Mouse (Mus musculus) C2C12 (cell line): ENCODE data around the gene Tas2r139. TPM values are rescaled to one million over a fixed set of nuclear protein-coding genes. Genes with fewer than 3 reads are reported as not detected.
"Not testable (repeated sequence)": the region's sequence is repeated elsewhere in the genome, so short reads cannot be mapped to it uniquely, and the experiment has no call there.

Experiments used
- H3K27me3 ChIP-seq: one replicate; pipeline ENCODE4 v1.6.1; 2011; ENCODE audit not compliant: control insufficient read depth, insufficient read depth, insufficient read length
- H3K36me3 ChIP-seq: one replicate; pipeline ENCODE4 v1.6.1; 2011; ENCODE audit not compliant: control insufficient read depth, insufficient read depth
- H3K4me3 ChIP-seq: one replicate; pipeline ENCODE4 v1.5.1; 2011; ENCODE audit warnings: mild to moderate bottlenecking, control low read depth; ENCODE audit not compliant: poor library complexity, insufficient read depth, severe bottlenecking
- H3K79me2 ChIP-seq: one replicate; pipeline ENCODE4 v1.6.1; 2011; ENCODE audit not compliant: control insufficient read depth, insufficient read depth
- H3K79me3 ChIP-seq: one replicate; pipeline ENCODE4 v1.6.1; 2011; ENCODE audit warnings: low read depth, control low read depth
- H3ac ChIP-seq: one replicate; pipeline ENCODE3; 2011; ENCODE audit warnings: low read depth; ENCODE audit not compliant: control insufficient read depth, insufficient read length
- CEBPB ChIP-seq: IDR thresholded peaks from one replicate; pipeline ENCODE4 v1.6.1; 2011; ENCODE audit warnings: low read depth, mild to moderate bottlenecking, control low read depth, moderate library complexity
- CTCF ChIP-seq: IDR thresholded peaks from one replicate; pipeline ENCODE4 v1.5.1; 2011; ENCODE audit not compliant: control insufficient read depth, insufficient read depth, insufficient read length
- FOSL1 ChIP-seq: IDR thresholded peaks from one replicate; pipeline ENCODE4 v1.8.0; 2011; ENCODE audit warnings: mild to moderate bottlenecking, low read length; ENCODE audit not compliant: poor library complexity, insufficient read depth, severe bottlenecking
- MAX ChIP-seq: IDR thresholded peaks from one replicate; pipeline ENCODE4 v1.6.1; 2011; ENCODE audit warnings: mild to moderate bottlenecking, control low read depth
- MYOD1 ChIP-seq: IDR thresholded peaks from one replicate; pipeline ENCODE4 v1.6.1; 2011; ENCODE audit warnings: low read depth; ENCODE audit not compliant: control insufficient read depth, insufficient read length
- MYOG ChIP-seq: IDR thresholded peaks from one replicate; pipeline ENCODE4 v1.6.1; 2011; ENCODE audit not compliant: control insufficient read depth, insufficient read length; ENCODE audit errors: extremely low read depth
- USF1 ChIP-seq: IDR thresholded peaks from one replicate; pipeline ENCODE4 v1.6.1; 2011; ENCODE audit warnings: low read depth, mild to moderate bottlenecking, control low read depth, moderate library complexity
- long read RNA-seq, 2 experiments: library from polyadenylated mRNA; unstranded; transcript quantifications; one replicate each; pipeline ENCODE4 v2.0.0; 2019 to 2020
- polyA plus RNA-seq: library from polyadenylated mRNA; unstranded; fragments of >200 nt; fragmentation: generic; extraction: Trizol; gene quantifications from one replicate; pipeline ENCODE4 v1.2.1, GENCODE M21; 2012; ENCODE audit warnings: missing spikeins

Tas2r139 gene
- not detected for polyA plus RNA-seq
- long read RNA-seq, experiment 1, result 0 reads
- long read RNA-seq, experiment 2, result 0 reads

DNA sequence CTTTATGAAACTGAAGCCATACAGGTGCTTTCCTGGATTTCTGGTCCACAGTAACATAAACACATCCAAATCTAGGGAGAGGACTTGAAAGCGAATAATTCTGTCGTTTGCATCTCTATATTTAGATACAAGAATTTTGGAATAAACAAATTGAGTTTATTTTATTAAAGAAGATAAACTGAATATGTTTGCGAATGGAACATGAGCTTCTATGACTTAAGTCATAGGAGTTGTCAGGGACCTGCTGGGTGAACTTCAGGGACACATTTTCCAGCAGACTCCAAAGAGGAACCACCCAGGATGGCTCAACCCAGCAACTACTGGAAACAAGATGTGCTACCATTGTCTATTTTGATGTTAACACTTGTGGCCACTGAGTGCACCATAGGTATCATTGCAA lies at the start of gene Tas2r139:
Tas2r139 (plus strand) TSS at position 301 of the 400 bp plus-strand sequence.
- no peak for TF ChIP-seq CTCF
- TF ChIP-seq MAX, result no peak
- no peak for TF ChIP-seq CEBPB
- no peak for TF ChIP-seq MYOD1
- TF ChIP-seq MYOG, result no peak
- TF ChIP-seq USF1, result no peak
- no peak for TF ChIP-seq FOSL1
- no peak within 1 kb of the TSS for H3K4me3 ChIP-seq
- no peaks in the 10 kb centered on the region for H3K79me3 ChIP-seq
- no peaks in the 10 kb centered on the region for H3K36me3 ChIP-seq
- no peak within 1 kb of the TSS for H3ac ChIP-seq
- H3K27me3 ChIP-seq, result no peaks in the 10 kb centered on the region
- no peaks in the 10 kb centered on the region for H3K79me2 ChIP-seq

DNA sequence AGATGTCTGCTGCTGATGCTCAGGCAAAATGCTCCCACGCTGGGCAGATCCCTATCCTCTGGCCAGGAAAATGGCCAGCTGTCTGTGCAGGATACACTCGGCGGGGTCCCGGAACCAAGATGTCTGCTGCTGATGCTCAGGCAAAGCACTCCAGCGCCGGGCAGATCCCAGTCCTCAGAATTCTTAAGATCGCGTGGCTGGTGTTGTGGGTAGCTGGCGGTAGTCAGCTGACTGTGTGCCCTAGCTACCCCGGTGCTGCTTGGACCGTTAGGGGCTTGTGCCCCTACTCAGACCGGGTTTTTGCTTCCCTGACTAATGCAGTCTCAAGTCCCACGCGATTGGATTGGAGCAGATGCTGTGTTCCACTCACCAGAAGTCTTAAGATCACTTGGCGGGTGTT lies 10.4 kb downstream of the Tas2r139 start:
- H3K79me2 ChIP-seq, H3K27me3 ChIP-seq, H3K36me3 ChIP-seq, H3K79me3 ChIP-seq, H3ac ChIP-seq, H3K4me3 ChIP-seq: not testable (repeated sequence)

DNA sequence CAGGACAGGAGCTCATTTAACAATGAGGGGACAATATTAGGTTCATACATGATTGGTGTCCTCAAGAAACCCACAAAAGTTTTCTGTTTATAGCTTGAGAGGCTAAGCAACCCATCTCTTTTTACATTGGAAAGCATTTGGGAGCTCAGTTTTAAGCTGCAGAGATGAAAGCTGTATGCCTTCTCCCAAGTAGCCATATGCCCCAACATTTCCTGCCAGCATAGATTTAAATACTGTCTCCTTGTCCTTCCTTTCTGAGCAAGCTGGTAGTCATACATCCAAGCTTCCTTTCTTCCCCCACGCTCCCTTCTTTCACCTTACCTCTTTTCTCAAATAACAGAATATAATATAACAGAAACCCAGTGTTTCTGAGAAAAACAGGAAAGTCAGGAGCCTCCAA lies 41.7 kb downstream of the Tas2r139 start:
- Histone ChIP-seq H3K79me3 (no peaks in the 10 kb centered on the region), H3K27me3 (no peaks in the 10 kb centered on the region), H3ac (no peak overlapping the region), H3K4me3 (no peak overlapping the region), H3K36me3 (no peaks in the 10 kb centered on the region), H3K79me2 (no peaks in the 10 kb centered on the region)
- TF ChIP-seq CTCF, result no peak
- no peak for TF ChIP-seq FOSL1
- no peak for TF ChIP-seq MAX
- no peak for TF ChIP-seq CEBPB
- TF ChIP-seq MYOG, result no peak
- no peak for TF ChIP-seq MYOD1
- TF ChIP-seq USF1, result no peak

DNA sequence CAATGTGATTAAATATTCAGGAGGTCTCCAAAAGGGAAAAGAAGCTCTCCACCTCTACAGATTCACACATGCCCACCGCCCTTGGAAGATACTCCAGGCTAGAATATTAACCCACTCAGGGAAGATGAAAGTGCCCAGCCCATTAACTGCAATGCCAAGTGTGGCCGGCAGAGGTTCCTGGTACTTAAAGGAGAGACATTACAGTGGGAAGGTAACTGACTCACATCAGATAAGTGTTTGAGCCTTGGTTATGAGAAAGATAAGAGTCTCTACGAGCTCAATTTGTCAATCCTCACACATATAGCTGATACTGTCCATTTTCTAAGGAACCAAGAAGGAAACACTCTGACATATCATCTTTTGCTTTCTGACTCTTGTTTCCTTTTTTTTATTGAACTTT lies 45.5 kb downstream of the Tas2r139 start:
- H3K36me3 ChIP-seq, result no peaks in the 10 kb centered on the region
- no peaks in the 10 kb centered on the region for H3K27me3 ChIP-seq
- no peak overlapping the region for H3ac ChIP-seq
- H3K4me3 ChIP-seq, result no peak overlapping the region
- no peaks in the 10 kb centered on the region for H3K79me3 ChIP-seq
- H3K79me2 ChIP-seq, result no peaks in the 10 kb centered on the region
- TF ChIP-seq CTCF, result no peak
- TF ChIP-seq USF1, result no peak
- TF ChIP-seq MAX, result no peak
- TF ChIP-seq CEBPB, result no peak
- TF ChIP-seq FOSL1, result no peak

Other genes with a start within 250 kb of the Tas2r139 start
- gene Sval1, start 189.3 kb upstream of the Tas2r139 start, polyA plus RNA-seq, result not detected
- not detected for gene Sval3, start 172.8 kb upstream of the Tas2r139 start, polyA plus RNA-seq
- not detected for gene Sva, start 102.5 kb upstream of the Tas2r139 start, polyA plus RNA-seq
- gene Tas2r144, start 74.4 kb downstream of the Tas2r139 start, polyA plus RNA-seq, result not detected
- gene Gstk1, start 105.0 kb downstream of the Tas2r139 start, polyA plus RNA-seq, result 1.5 TPM
- gene Tmem139, start 121.0 kb downstream of the Tas2r139 start, polyA plus RNA-seq, result 0.04 TPM
- gene Casp2, start 124.0 kb downstream of the Tas2r139 start, polyA plus RNA-seq, result 11.7 TPM
- gene Clcn1, start 145.7 kb downstream of the Tas2r139 start, polyA plus RNA-seq, result 0.42 TPM
- 15.6 TPM for gene Fam131b, start 183.7 kb downstream of the Tas2r139 start, polyA plus RNA-seq
- gene Zyx, start 208.7 kb downstream of the Tas2r139 start, polyA plus RNA-seq, result 694 TPM
- gene Epha1, start 232.3 kb downstream of the Tas2r139 start, polyA plus RNA-seq, result 8.4 TPM